Mouse (Mus musculus) cerebellum, postnatal 10 days (tissue): ENCODE data around the gene Psmd4.
"Not testable (repeated sequence)": the region's sequence is repeated elsewhere in the genome, so short reads cannot be mapped to it uniquely, and the experiment has no call there.

Experiments used
- DNase-seq, 2 experiments: peaks; one replicate each; pipeline ENCODE4 v3.0.0; 2021; ENCODE audit warnings: mixed read lengths in 2 of 2

The Psmd4 gene

GRCm38 (mm10) chr3:95042166-95042837 is at the start of gene Psmd4:
TSS of gene Psmd4 (minus strand) at chr3:95042614.
- peak; percentile 98 for DNase-seq

- no peak for DNase-seq
These were observed 45.7 kb upstream of the Psmd4 start for GRCm38 (mm10) chr3:95088071-95088470.

- peak; percentile 20 for DNase-seq
These were observed 29.2 kb upstream of the Psmd4 start for GRCm38 (mm10) chr3:95071606-95072005.

- no peak for DNase-seq
These were observed 24.2 kb upstream of the Psmd4 start for GRCm38 (mm10) chr3:95066570-95066969.

- DNase-seq: no peak
These were observed 23.7 kb upstream of the Psmd4 start for GRCm38 (mm10) chr3:95066095-95066494.

- DNase-seq: no peak
These were observed 23.1 kb upstream of the Psmd4 start for GRCm38 (mm10) chr3:95065553-95065952.

GRCm38 (mm10) chr3:95063741-95064140 is 21.3 kb upstream of the Psmd4 start:
- DNase-seq: no peak

GRCm38 (mm10) chr3:95058078-95058477 is 15.7 kb upstream of the Psmd4 start:
- no peak for DNase-seq

GRCm38 (mm10) chr3:95056275-95056674 is 13.9 kb upstream of the Psmd4 start:
- DNase-seq: peak in 1 of 2 experiments; percentile 16

GRCm38 (mm10) chr3:95054481-95055260 is 12.3 kb upstream of the Psmd4 start:
- peak; percentile 61 to 62 for DNase-seq

GRCm38 (mm10) chr3:95053701-95054100 is 11.3 kb upstream of the Psmd4 start:
- peak; percentile 65 to 78 for DNase-seq

GRCm38 (mm10) chr3:95052959-95053358 is 10.5 kb upstream of the Psmd4 start:
- peak; percentile 74 to 83 for DNase-seq

- DNase-seq: no peak
These were observed 5.5 kb upstream of the Psmd4 start for GRCm38 (mm10) chr3:95047914-95048313.

GRCm38 (mm10) chr3:95046462-95047057 is 4.1 kb upstream of the Psmd4 start:
- DNase-seq: no peak

- no peak for DNase-seq
These were observed 837 bp upstream of the Psmd4 start for GRCm38 (mm10) chr3:95043251-95043650.

GRCm38 (mm10) chr3:95042838-95043229 is 420 bp upstream of the Psmd4 start:
- DNase-seq: no peak

GRCm38 (mm10) chr3:95041625-95042024 is 789 bp downstream of the Psmd4 start:
- DNase-seq: no peak

GRCm38 (mm10) chr3:95029953-95030352 is 12.5 kb downstream of the Psmd4 start:
- DNase-seq: peak in 1 of 2 experiments; percentile 10

GRCm38 (mm10) chr3:95029291-95029827 is 13.1 kb downstream of the Psmd4 start:
- not testable (repeated sequence) for DNase-seq

GRCm38 (mm10) chr3:95028603-95029002 is 13.8 kb downstream of the Psmd4 start:
- DNase-seq: no peak

- peak in 1 of 2 experiments; percentile 52 for DNase-seq
These were observed 14.7 kb downstream of the Psmd4 start for GRCm38 (mm10) chr3:95027701-95028100.

- peak in 1 of 2 experiments; percentile 31 for DNase-seq
These were observed 15.3 kb downstream of the Psmd4 start for GRCm38 (mm10) chr3:95027057-95027645.

- DNase-seq: no peak
These were observed 17.2 kb downstream of the Psmd4 start for GRCm38 (mm10) chr3:95025202-95025601.
